Mouse (Mus musculus): Measurements from ENCODE around the gene Nppb.

- no peak for TF ChIP-seq CTCF (IDR thresholded peaks at IDR 0.05; ENCODE audit: low read depth)
- no peak for TF ChIP-seq EP300 (IDR thresholded peaks at IDR 0.05; ENCODE audit: low read depth)
These were observed 42.6 kb upstream of the Nppb start for GRCm38 (mm10) chr4:147943005-147943404.

Data from liver, embryonic 14.5 days (tissue).